Mouse (Mus musculus): ENCODE measurements around the gene Abcd4. TPM values are rescaled to one million over a fixed set of nuclear protein-coding genes. Genes with fewer than 3 reads are reported as not detected.

Gene Abcd4
- polyA plus RNA-seq, 1 experiment from 2014 or later, result 12.3 TPM

- ATAC-seq (ENCODE audit: low FRiP score, low read depth), result no peak
- Histone ChIP-seq H3K9ac (replicated peaks) (no peak overlapping the region), H3K27ac (replicated peaks) (no peak overlapping the region), H3K4me1 (peaks cover 22% of the 10 kb centered on the region), H3K36me3 (no peaks in the 10 kb centered on the region), H3K27me3 (peaks cover 99% of the 10 kb centered on the region), H3K4me3 (peak overlapping the region; percentile 14; the same call in 1 of the 2 replicates), H3K9me3 (no peaks in the 10 kb centered on the region), H3K4me2 (replicated peaks) (peak overlapping the region; percentile 9; the same call in 1 of the 2 replicates)
- 1% methylated on average over 43 of the region's 43 CpGs for WGBS
Observed at GRCm38 (mm10) chr12:84571466-84572340, 45.5 kb downstream of the Abcd4 start.

DNA sequence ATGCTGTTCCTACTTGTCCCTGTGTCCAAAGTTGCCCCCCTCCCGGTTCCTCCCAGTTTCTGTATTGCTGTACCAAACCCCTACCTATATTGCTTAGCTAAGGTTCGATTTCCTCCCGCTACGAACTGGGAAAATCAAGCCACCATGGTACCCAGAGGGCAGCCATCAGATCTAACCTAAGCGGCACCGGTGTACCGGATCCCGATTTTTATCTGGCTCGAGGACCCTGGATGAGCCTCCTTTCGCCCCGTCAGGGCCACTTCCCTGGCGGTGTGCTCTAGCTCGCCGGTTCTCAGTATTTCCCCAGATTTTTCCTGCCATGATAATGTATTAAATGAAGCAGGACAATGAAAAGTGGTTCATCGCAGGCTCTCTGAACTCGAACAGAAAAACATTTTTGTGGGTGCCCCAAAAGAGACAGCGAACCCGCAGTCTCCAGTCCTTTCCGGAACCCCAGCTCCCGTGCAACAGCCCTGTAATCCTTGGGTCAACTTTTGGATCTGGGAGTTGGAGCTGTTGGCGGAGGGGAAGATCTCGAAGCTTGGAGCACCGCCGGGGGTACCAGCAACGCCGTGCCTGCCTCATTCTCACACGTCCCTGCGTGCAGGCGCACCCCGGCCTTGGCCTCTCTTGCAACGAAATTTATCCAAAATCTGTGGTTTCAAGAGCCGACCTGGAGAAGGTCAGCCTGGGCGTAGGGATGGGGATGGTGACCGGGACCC lies 46.4 kb downstream of the Abcd4 start:
- peaks cover 98% of the 10 kb centered on the region for H3K27me3 ChIP-seq
- peak overlapping the region; percentile 9; the same call in 1 of the 2 replicates for H3K4me2 ChIP-seq (replicated peaks)
- H3K27ac ChIP-seq (replicated peaks), result no peak overlapping the region
- no peaks in the 10 kb centered on the region for H3K9me3 ChIP-seq
- no peak overlapping the region for H3K4me3 ChIP-seq
- ATAC-seq (ENCODE audit: low FRiP score, low read depth), result no peak
- H3K9ac ChIP-seq (replicated peaks), result no peak overlapping the region
- 1% methylated on average over 34 of the region's 34 CpGs for WGBS
- H3K4me1 ChIP-seq, result peaks cover 22% of the 10 kb centered on the region
- no peaks in the 10 kb centered on the region for H3K36me3 ChIP-seq

- peaks cover 93% of the 10 kb centered on the region for H3K27me3 ChIP-seq
- no peak overlapping the region for H3K27ac ChIP-seq (replicated peaks)
- peak overlapping the region; percentile 39 for H3K4me2 ChIP-seq (replicated peaks)
- H3K4me3 ChIP-seq, result peak overlapping the region; percentile 25
- 1% methylated on average over 40 of the region's 40 CpGs for WGBS
- no peak overlapping the region for H3K9ac ChIP-seq (replicated peaks)
- H3K36me3 ChIP-seq, result no peaks in the 10 kb centered on the region
- peaks cover 22% of the 10 kb centered on the region for H3K4me1 ChIP-seq
- ATAC-seq (ENCODE audit: low FRiP score, low read depth), result no peak
- H3K9me3 ChIP-seq, result no peaks in the 10 kb centered on the region
Observed at GRCm38 (mm10) chr12:84569976-84570693, 47.1 kb downstream of the Abcd4 start.

- Histone ChIP-seq H3K36me3 (no peaks in the 10 kb centered on the region), H3K27me3 (peaks cover 91% of the 10 kb centered on the region), H3K9ac (replicated peaks) (no peak within 1 kb of the TSS), H3K4me3 (peak within 1 kb of the TSS; percentile 25), H3K27ac (replicated peaks) (no peak within 1 kb of the TSS), H3K9me3 (no peaks in the 10 kb centered on the region), H3K4me1 (peaks cover 22% of the 10 kb centered on the region), H3K4me2 (replicated peaks) (peak within 1 kb of the TSS; percentile 39)
- no peak for ATAC-seq (ENCODE audit: low FRiP score, low read depth)
- under 1% methylated on average over 25 of the region's 25 CpGs for WGBS
Observed at GRCm38 (mm10) chr12:84569336-84569970, 47.8 kb downstream of the Abcd4 start, which contains the start of gene Vsx2. Vsx2 (plus strand) TSS chr12:84569762.

GRCm38 (mm10) chr12:84567576-84567975 lies 49.6 kb downstream of the Abcd4 start:
- Histone ChIP-seq H3K9ac (replicated peaks) (no peak overlapping the region), H3K9me3 (no peaks in the 10 kb centered on the region), H3K27me3 (peaks cover 89% of the 10 kb centered on the region), H3K27ac (replicated peaks) (no peak overlapping the region), H3K4me2 (replicated peaks) (no peak overlapping the region), H3K4me3 (no peak overlapping the region), H3K4me1 (peaks cover 22% of the 10 kb centered on the region), H3K36me3 (no peaks in the 10 kb centered on the region)
- 86% methylated on average over 6 of the region's 6 CpGs for WGBS
- no peak for ATAC-seq (ENCODE audit: low FRiP score, low read depth)

DNA sequence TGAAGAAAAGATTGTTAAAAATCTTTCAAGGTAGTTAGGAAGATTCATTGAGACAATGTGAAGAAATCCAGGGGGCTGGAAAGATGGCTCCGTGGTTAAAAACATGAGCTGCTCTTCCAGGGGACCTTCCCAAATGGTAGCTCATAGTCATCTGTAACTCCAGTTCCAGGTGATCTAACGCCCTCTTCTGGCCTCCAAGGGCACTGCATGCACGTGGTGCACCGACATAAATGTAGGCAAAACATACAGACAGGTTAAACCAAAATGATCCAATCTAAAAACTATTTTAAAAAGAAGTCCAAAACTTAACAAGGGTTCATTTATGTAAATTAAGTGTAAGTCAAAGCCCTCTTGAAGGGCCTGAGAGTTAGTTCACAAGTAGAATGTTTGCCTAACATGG lies 54.7 kb downstream of the Abcd4 start:
- ATAC-seq (ENCODE audit: low FRiP score, low read depth), result no peak
- WGBS, result 49% methylated on average over 4 of the region's 4 CpGs

GRCm38 (mm10) chr12:84555218-84555617 lies 62.0 kb downstream of the Abcd4 start:
- H3K9me3 ChIP-seq, result no peaks in the 10 kb centered on the region
- no peaks in the 10 kb centered on the region for H3K4me1 ChIP-seq
- no peak overlapping the region for H3K27ac ChIP-seq (replicated peaks)
- no peaks in the 10 kb centered on the region for H3K36me3 ChIP-seq
- no peak overlapping the region for H3K4me2 ChIP-seq (replicated peaks)
- WGBS, result 60% methylated on average over 8 of the region's 8 CpGs
- no peak overlapping the region for H3K4me3 ChIP-seq
- ATAC-seq (ENCODE audit: low FRiP score, low read depth), result no peak
- no peak overlapping the region for H3K9ac ChIP-seq (replicated peaks)
- peaks cover 12% of the 10 kb centered on the region; the same call in 1 of the 2 replicates for H3K27me3 ChIP-seq

More for the DNA sequence above, 54.7 kb downstream of the Abcd4 start:
- Histone ChIP-seq H3K4me2 (replicated peaks) (no peak overlapping the region), H3K27ac (replicated peaks) (no peak overlapping the region), H3K4me1 (no peaks in the 10 kb centered on the region), H3K4me3 (no peak overlapping the region), H3K36me3 (no peaks in the 10 kb centered on the region), H3K27me3 (peaks cover 39% of the 10 kb centered on the region), H3K9ac (replicated peaks) (no peak overlapping the region), H3K9me3 (no peaks in the 10 kb centered on the region)

Other genes with a start within 250 kb of the Abcd4 start
- gene Entpd5, start 208.4 kb downstream of the Abcd4 start, polyA plus RNA-seq (2016; fragmentation: Nextera tagmentation; extraction: Ambion mirVana), result 9.6 and 10.3 TPM in 2 replicates
- gene Bbof1, start 208.3 kb downstream of the Abcd4 start, polyA plus RNA-seq (2016; fragmentation: Nextera tagmentation; extraction: Ambion mirVana), result 2.6 and 2.7 TPM in 2 replicates
- 27.7 and 28.7 TPM in 2 replicates for gene Rnf113a2, start 200.2 kb downstream of the Abcd4 start, polyA plus RNA-seq (2016; fragmentation: Nextera tagmentation; extraction: Ambion mirVana)
- gene Aldh6a1, start 166.4 kb downstream of the Abcd4 start, polyA plus RNA-seq (2016; fragmentation: Nextera tagmentation; extraction: Ambion mirVana), result 25.9 and 27.3 TPM in 2 replicates
- 36.0 and 37.0 TPM in 2 replicates for gene Lin52, start 166.0 kb downstream of the Abcd4 start, polyA plus RNA-seq (2016; fragmentation: Nextera tagmentation; extraction: Ambion mirVana)
- 0.84 and 0.92 TPM in 2 replicates for gene Vsx2, start 47.7 kb downstream of the Abcd4 start, polyA plus RNA-seq (2016; fragmentation: Nextera tagmentation; extraction: Ambion mirVana)
- not detected in 2 replicates for gene Vrtn, start 23.6 kb upstream of the Abcd4 start, polyA plus RNA-seq (2016; fragmentation: Nextera tagmentation; extraction: Ambion mirVana)
- gene Syndig1l, start 81.4 kb upstream of the Abcd4 start, polyA plus RNA-seq (2016; fragmentation: Nextera tagmentation; extraction: Ambion mirVana), result 0.82 and 1.5 TPM in 2 replicates
- 90.3 and 90.5 TPM in 2 replicates for gene Npc2, start 155.7 kb upstream of the Abcd4 start, polyA plus RNA-seq (2016; fragmentation: Nextera tagmentation; extraction: Ambion mirVana)
- 168 and 169 TPM in 2 replicates for gene Isca2, start 155.8 kb upstream of the Abcd4 start, polyA plus RNA-seq (2016; fragmentation: Nextera tagmentation; extraction: Ambion mirVana)

All from midbrain, embryonic 12.5 days (tissue).